Mouse (Mus musculus): ENCODE measurements around the gene Foxd4. TPM values are rescaled to one million over a fixed set of nuclear protein-coding genes. Genes with fewer than 3 reads are reported as not detected.
"Not testable (repeated sequence)": the region's sequence is repeated elsewhere in the genome, so short reads cannot be mapped to it uniquely, and the experiment has no call there.

Foxd4 gene
- polyA plus RNA-seq, 1 experiment from 2014 or later: not detected

GRCm38 (mm10) chr19:24898737-24899577 lies 2.0 kb downstream of the Foxd4 start:
- Histone ChIP-seq H3K4me2 (replicated peaks) (peak overlapping the region; percentile 71), H3K27ac (no peak overlapping the region), H3K4me3 (peak overlapping the region; percentile 39; the same call in 1 of the 2 replicates), H3K36me3 (no peaks in the 10 kb centered on the region), H3K9me3 (no peaks in the 10 kb centered on the region), H3K9ac (no peak overlapping the region), H3K4me1 (peaks cover 18% of the 10 kb centered on the region), H3K27me3 (peaks cover 72% of the 10 kb centered on the region)
- ATAC-seq (ENCODE audit: insufficient number of reproducible peaks, insufficient read depth, low FRiP score, low TSS enrichment): no peak
- 3% methylated on average over 34 of the region's 34 CpGs for WGBS

- H3K36me3 ChIP-seq: no peaks in the 10 kb centered on the region
- ATAC-seq (ENCODE audit: insufficient number of reproducible peaks, insufficient read depth, low FRiP score, low TSS enrichment): no peak
- no peak overlapping the region for H3K9ac ChIP-seq
- peak overlapping the region; percentile 33; the same call in 1 of the 2 replicates for H3K4me2 ChIP-seq (replicated peaks)
- H3K4me3 ChIP-seq: peak overlapping the region; percentile 19
- peaks cover 18% of the 10 kb centered on the region for H3K4me1 ChIP-seq
- peaks cover 66% of the 10 kb centered on the region for H3K27me3 ChIP-seq
- 2% methylated on average over 20 of the region's 20 CpGs for WGBS
- no peaks in the 10 kb centered on the region for H3K9me3 ChIP-seq
- H3K27ac ChIP-seq: no peak overlapping the region
These were observed 2.9 kb downstream of the Foxd4 start for GRCm38 (mm10) chr19:24897896-24898736.

- Histone ChIP-seq H3K9ac (no peak overlapping the region), H3K4me2 (replicated peaks) (peak overlapping the region; percentile 33), H3K9me3 (no peaks in the 10 kb centered on the region), H3K27me3 (peaks cover 60% of the 10 kb centered on the region), H3K27ac (no peak overlapping the region), H3K4me1 (peaks cover 18% of the 10 kb centered on the region), H3K4me3 (peak overlapping the region; percentile 19), H3K36me3 (no peaks in the 10 kb centered on the region)
- no peak for ATAC-seq (ENCODE audit: insufficient number of reproducible peaks, insufficient read depth, low FRiP score, low TSS enrichment)
- 1% methylated on average over 57 of the region's 57 CpGs for WGBS
These were observed 3.7 kb downstream of the Foxd4 start for GRCm38 (mm10) chr19:24897006-24897895.

GRCm38 (mm10) chr19:24896536-24896935 lies 4.5 kb downstream of the Foxd4 start:
- Histone ChIP-seq H3K27ac (no peak overlapping the region), H3K36me3 (no peaks in the 10 kb centered on the region), H3K4me3 (no peak overlapping the region), H3K4me1 (peaks cover 18% of the 10 kb centered on the region), H3K27me3 (peaks cover 53% of the 10 kb centered on the region), H3K9me3 (no peaks in the 10 kb centered on the region), H3K9ac (no peak overlapping the region), H3K4me2 (replicated peaks) (no peak overlapping the region)
- WGBS: 21% methylated on average over 4 of the region's 4 CpGs
- ATAC-seq (ENCODE audit: insufficient number of reproducible peaks, insufficient read depth, low FRiP score, low TSS enrichment): no peak

- H3K9ac ChIP-seq: no peak overlapping the region
- H3K4me3 ChIP-seq: no peak overlapping the region
- no peaks in the 10 kb centered on the region for H3K27me3 ChIP-seq
- H3K4me2 ChIP-seq (replicated peaks): no peak overlapping the region
- WGBS: 68% methylated on average over 3 of the region's 3 CpGs
- H3K36me3 ChIP-seq: no peaks in the 10 kb centered on the region
- H3K9me3 ChIP-seq: no peaks in the 10 kb centered on the region
- no peaks in the 10 kb centered on the region for H3K4me1 ChIP-seq
- ATAC-seq (ENCODE audit: insufficient number of reproducible peaks, insufficient read depth, low FRiP score, low TSS enrichment): no peak
- no peak overlapping the region for H3K27ac ChIP-seq
These were observed 14.1 kb downstream of the Foxd4 start for GRCm38 (mm10) chr19:24886888-24887287.

GRCm38 (mm10) chr19:24885504-24885903 lies 15.5 kb downstream of the Foxd4 start:
- WGBS: 13% methylated on average over 5 of the region's 5 CpGs

GRCm38 (mm10) chr19:24881237-24881636 lies 19.8 kb downstream of the Foxd4 start:
- Histone ChIP-seq H3K4me1 (no peaks in the 10 kb centered on the region), H3K9me3 (peaks cover 3% of the 10 kb centered on the region; the same call in 1 of the 2 replicates), H3K4me2 (replicated peaks) (no peak overlapping the region), H3K27ac (no peak overlapping the region), H3K36me3 (no peaks in the 10 kb centered on the region), H3K4me3 (no peak overlapping the region), H3K9ac (no peak overlapping the region), H3K27me3 (no peaks in the 10 kb centered on the region)
- no peak for ATAC-seq (ENCODE audit: insufficient number of reproducible peaks, insufficient read depth, low FRiP score, low TSS enrichment)
- WGBS: 63% methylated on average over 4 of the region's 4 CpGs

More at GRCm38 (mm10) chr19:24885504-24885903, 15.5 kb downstream of the Foxd4 start:
- Histone ChIP-seq H3K4me3 (no peak overlapping the region), H3K27ac (no peak overlapping the region), H3K4me2 (replicated peaks) (no peak overlapping the region), H3K4me1 (no peaks in the 10 kb centered on the region), H3K9ac (no peak overlapping the region), H3K36me3 (no peaks in the 10 kb centered on the region), H3K9me3 (no peaks in the 10 kb centered on the region), H3K27me3 (no peaks in the 10 kb centered on the region)
- no peak for ATAC-seq (ENCODE audit: insufficient number of reproducible peaks, insufficient read depth, low FRiP score, low TSS enrichment)

- not testable (repeated sequence) for H3K27ac ChIP-seq; H3K27me3 ChIP-seq; H3K4me2 ChIP-seq (replicated peaks); ATAC-seq (ENCODE audit: insufficient number of reproducible peaks, insufficient read depth, low FRiP score, low TSS enrichment); H3K4me3 ChIP-seq; H3K36me3 ChIP-seq; H3K9ac ChIP-seq; H3K4me1 ChIP-seq; H3K9me3 ChIP-seq
- WGBS: 87% methylated on average over 23 of the region's 26 CpGs
These were observed 25.7 kb downstream of the Foxd4 start, which contains the start of gene Gm10053 for GRCm38 (mm10) chr19:24875129-24875870. TSS of gene Gm10053 (plus strand) at chr19:24875686.

- no peak overlapping the region for H3K9ac ChIP-seq
- H3K27ac ChIP-seq: no peak overlapping the region
- peaks cover 3% of the 10 kb centered on the region; the same call in 1 of the 2 replicates for H3K27me3 ChIP-seq
- no peak overlapping the region for H3K4me2 ChIP-seq (replicated peaks)
- no peak overlapping the region for H3K4me3 ChIP-seq
- H3K36me3 ChIP-seq: no peaks in the 10 kb centered on the region
- peaks cover 3% of the 10 kb centered on the region; the same call in 1 of the 2 replicates for H3K9me3 ChIP-seq
- 78% methylated on average over 2 of the region's 2 CpGs for WGBS
- peaks cover 15% of the 10 kb centered on the region for H3K4me1 ChIP-seq
- no peak for ATAC-seq (ENCODE audit: insufficient number of reproducible peaks, insufficient read depth, low FRiP score, low TSS enrichment)
These were observed 27.1 kb downstream of the Foxd4 start for GRCm38 (mm10) chr19:24873873-24874272.

- Histone ChIP-seq H3K4me1 (peaks cover 16% of the 10 kb centered on the region), H3K9me3 (no peaks in the 10 kb centered on the region), H3K27me3 (peaks cover 3% of the 10 kb centered on the region; the same call in 1 of the 2 replicates), H3K4me2 (replicated peaks) (peak overlapping the region; percentile 54), H3K4me3 (peak overlapping the region; percentile 30), H3K27ac (no peak overlapping the region), H3K36me3 (no peaks in the 10 kb centered on the region), H3K9ac (no peak overlapping the region)
- ATAC-seq (ENCODE audit: insufficient number of reproducible peaks, insufficient read depth, low FRiP score, low TSS enrichment): 0 out of 2 replicates have a peak, but pooled peaks have one; percentile 22
- WGBS: 20% methylated on average over 18 of the region's 18 CpGs
These were observed 29.9 kb downstream of the Foxd4 start for GRCm38 (mm10) chr19:24871037-24871635.
